Mouse (Mus musculus): ENCODE measurements around the gene Drc1. TPM values are rescaled to one million over a fixed set of nuclear protein-coding genes. Genes with fewer than 3 reads are reported as not detected.

Drc1 gene
- polyA plus RNA-seq, 1 experiment, result 0.01 TPM

DNA sequence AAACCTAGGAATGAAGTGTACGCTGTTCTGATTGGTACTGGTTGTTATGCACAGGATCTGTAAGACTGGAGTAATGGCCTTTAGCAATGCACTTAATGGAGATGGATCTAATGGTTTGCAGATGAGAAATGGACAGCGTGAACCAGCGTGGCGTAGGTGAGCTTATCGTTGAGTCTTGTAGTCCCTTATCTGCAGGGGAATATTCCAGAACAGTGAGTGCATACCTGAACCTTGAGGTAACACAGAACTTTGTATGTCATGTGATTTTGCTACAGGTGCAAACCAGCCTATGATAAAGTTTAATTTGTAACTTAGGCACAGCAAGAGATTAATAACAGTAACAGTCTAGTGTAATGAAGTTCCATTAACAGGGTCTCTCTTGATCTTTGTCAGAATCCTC is 42.7 kb upstream of the Drc1 start:
- Histone ChIP-seq H3K79me2 (ENCODE audit: control insufficient read depth, insufficient read depth) (peaks cover 100% of the 10 kb centered on the region), H3K4me3 (ENCODE audit: insufficient read depth, poor library complexity, severe bottlenecking) (no peak overlapping the region), H3ac (ENCODE audit: control insufficient read depth, insufficient read length, low read depth) (no peak overlapping the region), H3K36me3 (ENCODE audit: control insufficient read depth, insufficient read depth) (no peaks in the 10 kb centered on the region), H3K27me3 (ENCODE audit: control insufficient read depth, insufficient read depth, insufficient read length) (no peaks in the 10 kb centered on the region), H3K79me3 (ENCODE audit: low read depth) (peaks cover 95% of the 10 kb centered on the region)
- no peak for TF ChIP-seq FOSL1 (IDR thresholded peaks at IDR 0.05; ENCODE audit: insufficient read depth, low read length, poor library complexity, severe bottlenecking)
- no peak for TF ChIP-seq CTCF (IDR thresholded peaks at IDR 0.05; ENCODE audit: control insufficient read depth, insufficient read depth, insufficient read length)
- TF ChIP-seq USF1 (IDR thresholded peaks at IDR 0.05; ENCODE audit: low read depth), result no peak
- no peak for TF ChIP-seq MYOG (IDR thresholded peaks at IDR 0.05; ENCODE audit: control insufficient read depth, extremely low read depth, insufficient read length)

DNA sequence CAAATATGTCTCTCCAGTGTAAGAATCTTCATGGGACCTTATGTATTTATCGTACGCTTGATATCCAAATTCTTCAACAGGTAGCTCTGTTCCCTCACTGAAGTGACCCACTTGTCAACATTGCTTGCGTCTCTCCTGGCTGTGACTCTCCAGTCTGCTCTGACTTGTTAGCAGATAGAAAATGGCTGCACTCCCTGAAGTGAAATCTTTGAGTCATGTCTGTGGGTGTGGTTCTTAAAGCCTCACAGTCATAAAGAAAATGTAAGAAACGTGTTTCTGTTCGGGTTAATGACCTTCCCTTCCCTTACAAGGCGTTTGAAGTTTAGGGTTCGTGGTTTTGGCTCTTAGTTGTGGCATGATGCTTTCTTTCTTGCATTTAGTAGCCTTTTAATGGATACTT is 40.6 kb upstream of the Drc1 start:
- Histone ChIP-seq H3ac (ENCODE audit: control insufficient read depth, insufficient read length, low read depth) (no peak overlapping the region), H3K27me3 (ENCODE audit: control insufficient read depth, insufficient read depth, insufficient read length) (no peaks in the 10 kb centered on the region), H3K79me2 (ENCODE audit: control insufficient read depth, insufficient read depth) (peaks cover 100% of the 10 kb centered on the region), H3K79me3 (ENCODE audit: low read depth) (peaks cover 95% of the 10 kb centered on the region), H3K36me3 (ENCODE audit: control insufficient read depth, insufficient read depth) (no peaks in the 10 kb centered on the region), H3K4me3 (ENCODE audit: insufficient read depth, poor library complexity, severe bottlenecking) (no peak overlapping the region)
- TF ChIP-seq FOSL1 (IDR thresholded peaks at IDR 0.05; ENCODE audit: insufficient read depth, low read length, poor library complexity, severe bottlenecking) (no peak), CTCF (IDR thresholded peaks at IDR 0.05; ENCODE audit: control insufficient read depth, insufficient read depth, insufficient read length) (no peak), CEBPB (IDR thresholded peaks at IDR 0.05; ENCODE audit: low read depth) (no peak), MYOG (IDR thresholded peaks at IDR 0.05; ENCODE audit: control insufficient read depth, extremely low read depth, insufficient read length) (no peak), MYOD1 (IDR thresholded peaks at IDR 0.05; ENCODE audit: control insufficient read depth, insufficient read length, low read depth) (no peak), USF1 (IDR thresholded peaks at IDR 0.05; ENCODE audit: low read depth) (no peak), MAX (IDR thresholded peaks at IDR 0.05) (no peak)

DNA sequence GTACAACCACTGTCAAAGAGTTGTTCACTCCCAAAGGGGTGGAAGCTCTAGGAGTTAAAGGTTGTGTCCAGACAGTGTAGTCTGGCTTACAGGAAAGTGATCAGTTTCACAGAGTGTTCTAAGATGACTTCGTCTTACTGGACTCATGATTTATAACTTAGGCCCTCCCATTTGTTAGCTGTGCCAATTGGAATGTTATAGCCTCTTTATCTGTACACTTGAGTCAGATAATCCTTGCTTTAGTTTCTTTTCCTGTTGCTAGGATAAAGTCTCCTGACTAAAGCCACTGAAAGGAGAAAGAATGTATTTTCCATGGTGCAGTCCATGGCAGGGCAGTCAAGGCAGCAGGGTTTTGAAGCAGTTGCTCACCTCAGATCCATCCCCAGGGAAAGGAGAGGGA is 38.8 kb upstream of the Drc1 start:
- no peak overlapping the region for H3ac ChIP-seq (ENCODE audit: control insufficient read depth, insufficient read length, low read depth)
- no peak overlapping the region for H3K4me3 ChIP-seq (ENCODE audit: insufficient read depth, poor library complexity, severe bottlenecking)
- peaks cover 100% of the 10 kb centered on the region for H3K79me2 ChIP-seq (ENCODE audit: control insufficient read depth, insufficient read depth)
- TF ChIP-seq CEBPB (IDR thresholded peaks at IDR 0.05; ENCODE audit: low read depth), result no peak
- no peak for TF ChIP-seq MAX (IDR thresholded peaks at IDR 0.05)
- TF ChIP-seq MYOG (IDR thresholded peaks at IDR 0.05; ENCODE audit: control insufficient read depth, extremely low read depth, insufficient read length), result no peak
- no peak for TF ChIP-seq MYOD1 (IDR thresholded peaks at IDR 0.05; ENCODE audit: control insufficient read depth, insufficient read length, low read depth)
- TF ChIP-seq USF1 (IDR thresholded peaks at IDR 0.05; ENCODE audit: low read depth), result no peak
- no peak for TF ChIP-seq CTCF (IDR thresholded peaks at IDR 0.05; ENCODE audit: control insufficient read depth, insufficient read depth, insufficient read length)
- no peak for TF ChIP-seq FOSL1 (IDR thresholded peaks at IDR 0.05; ENCODE audit: insufficient read depth, low read length, poor library complexity, severe bottlenecking)
- H3K36me3 ChIP-seq (ENCODE audit: control insufficient read depth, insufficient read depth), result peaks cover 2% of the 10 kb centered on the region
- peaks cover 90% of the 10 kb centered on the region for H3K79me3 ChIP-seq (ENCODE audit: low read depth)
- no peaks in the 10 kb centered on the region for H3K27me3 ChIP-seq (ENCODE audit: control insufficient read depth, insufficient read depth, insufficient read length)

DNA sequence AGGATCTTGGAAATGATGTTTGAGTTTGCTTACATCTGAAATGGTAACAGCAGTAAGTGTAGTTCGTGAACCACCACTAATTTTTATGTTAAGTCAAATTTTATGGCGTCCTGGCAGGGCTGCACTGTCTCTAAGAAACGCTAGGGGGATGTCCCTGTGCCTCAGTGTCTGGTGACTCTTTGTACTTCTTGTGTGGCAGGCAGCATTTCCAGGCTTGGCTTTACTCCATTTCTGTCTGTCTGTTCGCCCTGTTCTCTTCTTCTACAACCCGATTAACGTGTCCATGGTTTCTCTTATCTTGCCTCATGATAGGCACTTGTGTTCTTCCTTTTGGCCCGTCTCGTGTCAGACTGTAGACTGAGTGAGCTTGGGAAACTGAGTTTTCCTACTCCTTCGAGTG is 37.4 kb upstream of the Drc1 start:
- H3K27me3 ChIP-seq (ENCODE audit: control insufficient read depth, insufficient read depth, insufficient read length), result no peaks in the 10 kb centered on the region
- H3K79me3 ChIP-seq (ENCODE audit: low read depth), result peaks cover 83% of the 10 kb centered on the region
- H3K36me3 ChIP-seq (ENCODE audit: control insufficient read depth, insufficient read depth), result peaks cover 4% of the 10 kb centered on the region
- H3K79me2 ChIP-seq (ENCODE audit: control insufficient read depth, insufficient read depth), result peaks cover 95% of the 10 kb centered on the region
- no peak for TF ChIP-seq CTCF (IDR thresholded peaks at IDR 0.05; ENCODE audit: control insufficient read depth, insufficient read depth, insufficient read length)
- TF ChIP-seq MYOD1 (IDR thresholded peaks at IDR 0.05; ENCODE audit: control insufficient read depth, insufficient read length, low read depth), result no peak
- no peak for TF ChIP-seq MAX (IDR thresholded peaks at IDR 0.05)
- no peak for TF ChIP-seq CEBPB (IDR thresholded peaks at IDR 0.05; ENCODE audit: low read depth)
- TF ChIP-seq USF1 (IDR thresholded peaks at IDR 0.05; ENCODE audit: low read depth), result no peak
- no peak for TF ChIP-seq MYOG (IDR thresholded peaks at IDR 0.05; ENCODE audit: control insufficient read depth, extremely low read depth, insufficient read length)
- no peak for TF ChIP-seq FOSL1 (IDR thresholded peaks at IDR 0.05; ENCODE audit: insufficient read depth, low read length, poor library complexity, severe bottlenecking)
- no peak overlapping the region for H3K4me3 ChIP-seq (ENCODE audit: insufficient read depth, poor library complexity, severe bottlenecking)
- H3ac ChIP-seq (ENCODE audit: control insufficient read depth, insufficient read length, low read depth), result no peak overlapping the region

DNA sequence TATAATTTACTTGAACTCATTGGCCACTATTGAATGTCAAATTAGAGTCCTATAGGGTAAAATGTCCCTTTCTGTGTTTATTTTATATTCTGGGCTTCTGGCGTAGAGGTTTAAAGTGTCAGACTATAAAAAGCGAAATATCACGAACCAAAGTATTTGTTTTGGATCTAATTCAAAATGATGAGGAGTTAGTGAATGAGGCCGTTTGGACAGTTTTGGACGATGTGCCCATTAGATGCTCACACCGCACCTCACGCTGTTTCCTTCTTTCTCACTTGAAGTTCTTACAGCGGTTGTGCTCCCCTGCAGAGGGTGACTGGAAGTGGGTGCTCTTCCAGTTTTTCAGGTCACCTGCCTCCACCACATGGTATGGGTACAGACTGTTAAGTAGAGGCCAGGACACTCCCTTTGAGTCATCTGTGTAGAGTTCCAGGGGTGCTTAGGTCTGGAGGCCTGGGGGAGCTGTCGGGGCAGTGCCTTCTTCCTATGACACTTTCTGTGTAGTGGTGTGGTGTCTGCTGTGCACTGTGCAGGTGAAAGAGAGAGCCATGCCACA is 35.2 kb upstream of the Drc1 start:
- TF ChIP-seq CTCF (IDR thresholded peaks at IDR 0.05; ENCODE audit: control insufficient read depth, insufficient read depth, insufficient read length) (no peak), MAX (IDR thresholded peaks at IDR 0.05) (no peak), CEBPB (IDR thresholded peaks at IDR 0.05; ENCODE audit: low read depth) (no peak), USF1 (IDR thresholded peaks at IDR 0.05; ENCODE audit: low read depth) (no peak), FOSL1 (IDR thresholded peaks at IDR 0.05; ENCODE audit: insufficient read depth, low read length, poor library complexity, severe bottlenecking) (no peak), MYOG (IDR thresholded peaks at IDR 0.05; ENCODE audit: control insufficient read depth, extremely low read depth, insufficient read length) (no peak), MYOD1 (IDR thresholded peaks at IDR 0.05; ENCODE audit: control insufficient read depth, insufficient read length, low read depth) (no peak)
- no peak overlapping the region for H3K4me3 ChIP-seq (ENCODE audit: insufficient read depth, poor library complexity, severe bottlenecking)
- peaks cover 12% of the 10 kb centered on the region for H3K36me3 ChIP-seq (ENCODE audit: control insufficient read depth, insufficient read depth)
- H3K27me3 ChIP-seq (ENCODE audit: control insufficient read depth, insufficient read depth, insufficient read length), result no peaks in the 10 kb centered on the region
- no peak overlapping the region for H3ac ChIP-seq (ENCODE audit: control insufficient read depth, insufficient read length, low read depth)
- peaks cover 73% of the 10 kb centered on the region for H3K79me2 ChIP-seq (ENCODE audit: control insufficient read depth, insufficient read depth)
- peaks cover 61% of the 10 kb centered on the region for H3K79me3 ChIP-seq (ENCODE audit: low read depth)

DNA sequence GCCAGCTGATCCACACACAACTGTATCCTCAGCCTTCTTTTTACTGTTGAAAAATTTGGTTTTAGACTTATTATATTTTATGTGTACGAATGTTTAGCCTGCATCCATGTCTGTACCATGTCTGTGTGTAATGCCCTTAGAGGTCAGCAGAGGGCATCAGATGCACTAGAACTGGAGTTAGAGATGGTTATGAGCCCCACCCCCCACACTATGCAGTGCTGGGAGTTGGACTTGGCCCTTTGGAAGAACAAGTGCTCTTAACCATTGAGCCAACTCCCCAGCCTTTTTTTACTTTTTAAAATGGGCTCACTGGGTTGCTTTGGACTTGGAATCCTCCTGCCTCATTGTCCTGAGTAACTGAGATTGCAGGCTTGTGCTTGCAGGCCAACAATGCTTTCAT is 33.5 kb upstream of the Drc1 start:
- Histone ChIP-seq H3K27me3 (ENCODE audit: control insufficient read depth, insufficient read depth, insufficient read length) (no peaks in the 10 kb centered on the region), H3K36me3 (ENCODE audit: control insufficient read depth, insufficient read depth) (peaks cover 24% of the 10 kb centered on the region), H3K79me3 (ENCODE audit: low read depth) (peaks cover 46% of the 10 kb centered on the region), H3ac (ENCODE audit: control insufficient read depth, insufficient read length, low read depth) (no peak overlapping the region), H3K4me3 (ENCODE audit: insufficient read depth, poor library complexity, severe bottlenecking) (no peak overlapping the region), H3K79me2 (ENCODE audit: control insufficient read depth, insufficient read depth) (peaks cover 56% of the 10 kb centered on the region)
- no peak for TF ChIP-seq MYOG (IDR thresholded peaks at IDR 0.05; ENCODE audit: control insufficient read depth, extremely low read depth, insufficient read length)
- no peak for TF ChIP-seq FOSL1 (IDR thresholded peaks at IDR 0.05; ENCODE audit: insufficient read depth, low read length, poor library complexity, severe bottlenecking)
- TF ChIP-seq USF1 (IDR thresholded peaks at IDR 0.05; ENCODE audit: low read depth), result no peak
- TF ChIP-seq CTCF (IDR thresholded peaks at IDR 0.05; ENCODE audit: control insufficient read depth, insufficient read depth, insufficient read length), result no peak
- TF ChIP-seq MYOD1 (IDR thresholded peaks at IDR 0.05; ENCODE audit: control insufficient read depth, insufficient read length, low read depth), result no peak
- no peak for TF ChIP-seq CEBPB (IDR thresholded peaks at IDR 0.05; ENCODE audit: low read depth)
- TF ChIP-seq MAX (IDR thresholded peaks at IDR 0.05), result no peak
